Mouse (Mus musculus) small intestine, adult 2 months (tissue): ENCODE data around the gene 4930470P17Rik.

Source experiments
- CTCF ChIP-seq: fragments of 200-500 bp; IDR thresholded peaks from 2 replicates; pipeline ENCODE4 v1.5.1; 2012; ENCODE audit warnings: low read depth, mild to moderate bottlenecking, control low read depth, inconsistent platforms, low read length, moderate library complexity, mixed read lengths; ENCODE audit not compliant: insufficient replicate concordance, insufficient read length; ENCODE audit errors: extremely low read depth
- POLR2A ChIP-seq: fragments of 200-500 bp; IDR thresholded peaks from 2 replicates; pipeline ENCODE4 v1.6.1; 2012; ENCODE audit warnings: low read depth, mild to moderate bottlenecking, control low read depth, inconsistent platforms, low read length, moderate library complexity

DNA sequence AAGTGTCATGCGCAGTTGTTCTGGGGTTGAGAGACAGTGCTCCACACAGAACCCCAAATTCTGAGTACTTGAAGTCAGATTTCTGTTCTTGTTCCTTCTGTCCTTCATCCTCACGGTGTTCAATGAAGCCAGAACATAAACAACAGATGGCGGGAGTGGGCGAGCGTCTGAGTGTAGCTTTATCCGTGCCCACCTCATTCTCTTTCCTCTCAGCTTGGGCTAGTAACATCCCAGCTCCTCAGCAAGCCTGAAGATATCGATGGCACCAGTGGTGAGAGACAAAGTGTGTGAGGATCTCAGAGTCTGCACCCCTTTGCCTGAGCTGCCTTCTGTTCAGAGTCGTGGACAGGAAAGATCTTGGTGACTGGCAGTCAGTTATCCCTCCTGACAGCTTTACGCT lies 62.6 kb downstream of the 4930470P17Rik start:
- TF ChIP-seq CTCF (no peak), POLR2A (no peak)
